Mouse (Mus musculus) thymus, adult 2 months (tissue): ENCODE measurements around the gene Gtf3c5.

ENCODE experiments used
- CTCF ChIP-seq: fragments of 200-500 bp; IDR thresholded peaks from 2 replicates; pipeline ENCODE4 v1.5.1; 2012; ENCODE audit warnings: mild to moderate bottlenecking, control low read depth, low read length, moderate library complexity, borderline replicate concordance; ENCODE audit not compliant: control insufficient read depth, poor library complexity, insufficient read depth; ENCODE audit errors: extremely low read depth
- POLR2A ChIP-seq: fragments of 200-500 bp; IDR thresholded peaks from 2 replicates; pipeline ENCODE4 v1.6.1; 2012; ENCODE audit warnings: mild to moderate bottlenecking, low read length, control low read depth, moderate library complexity; ENCODE audit not compliant: control insufficient read depth, poor library complexity, insufficient read depth; ENCODE audit errors: extremely low read depth

DNA sequence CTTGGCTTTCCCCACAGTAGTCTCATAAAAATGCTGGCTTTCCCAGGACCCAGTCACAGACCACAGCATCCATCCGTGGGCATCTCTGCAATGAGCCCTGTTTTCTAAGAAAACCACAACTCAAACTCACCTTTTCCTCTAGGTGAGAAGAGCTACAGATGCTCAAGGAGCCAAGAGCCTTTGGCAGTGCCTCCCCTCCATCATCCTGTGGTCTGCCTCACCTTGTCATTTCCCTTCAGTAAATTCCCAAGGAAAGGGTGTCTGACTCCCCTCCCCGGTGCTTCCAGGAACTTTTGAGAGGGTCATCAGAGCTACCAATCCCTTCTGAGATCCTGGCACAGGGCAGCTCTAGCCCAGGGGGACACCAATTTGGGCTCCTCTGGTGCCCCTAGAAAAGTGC, 37.6 kb upstream of the Gtf3c5 start:
- no peak for TF ChIP-seq CTCF
- no peak for TF ChIP-seq POLR2A
